Mouse (Mus musculus) lung, postnatal 10 days (tissue): ENCODE results near the gene Gm28036.

Experiments used
- DNase-seq: peaks from one replicate; pipeline ENCODE4 v3.0.0; 2021

Gene Gm28036

GRCm38 (mm10) chr2:156080391-156080790, 46.5 kb downstream of the Gm28036 start:
- DNase-seq, result no peak

- DNase-seq, result no peak
Observed at GRCm38 (mm10) chr2:156079674-156080073, 47.2 kb downstream of the Gm28036 start.

- no peak for DNase-seq
Observed at GRCm38 (mm10) chr2:156079183-156079560, 47.7 kb downstream of the Gm28036 start.

GRCm38 (mm10) chr2:156078421-156079182, 48.3 kb downstream of the Gm28036 start:
- DNase-seq, result no peak

- DNase-seq, result no peak
Observed at GRCm38 (mm10) chr2:156077461-156077860, 49.4 kb downstream of the Gm28036 start.

- peak; percentile 57 for DNase-seq
Observed at GRCm38 (mm10) chr2:156073725-156074124, 53.2 kb downstream of the Gm28036 start.

- DNase-seq, result no peak
Observed at GRCm38 (mm10) chr2:156071236-156071635, 55.7 kb downstream of the Gm28036 start.

- DNase-seq, result peak; percentile 14
Observed at GRCm38 (mm10) chr2:156067916-156068315, 59.0 kb downstream of the Gm28036 start.

GRCm38 (mm10) chr2:156066126-156066525, 60.8 kb downstream of the Gm28036 start:
- no peak for DNase-seq

- DNase-seq, result peak; percentile 78
Observed at GRCm38 (mm10) chr2:156065099-156066041, 61.5 kb downstream of the Gm28036 start, which contains the start of gene Spag4. Gene Spag4 (plus strand): TSS chr2:156065175.

- DNase-seq, result no peak
Observed at GRCm38 (mm10) chr2:156052816-156053215, 74.1 kb downstream of the Gm28036 start, which contains the start of gene Fer1l4. Gene Fer1l4 (minus strand): TSS chr2:156052947.

- peak; percentile 23 for DNase-seq
Observed at GRCm38 (mm10) chr2:156047929-156048328, 79.0 kb downstream of the Gm28036 start.

GRCm38 (mm10) chr2:156042903-156043302, 84.0 kb downstream of the Gm28036 start:
- no peak for DNase-seq

- no peak for DNase-seq
Observed at GRCm38 (mm10) chr2:156039390-156039789, 87.5 kb downstream of the Gm28036 start.

- DNase-seq, result no peak
Observed at GRCm38 (mm10) chr2:156025482-156025881, 101.4 kb downstream of the Gm28036 start.
